Mouse (Mus musculus) neural tube, embryonic 10.5 days (tissue): ENCODE measurements at regions not wholly inside any gene's neighbourhood (a gene's known extent, or its start where the extent isn't known, plus 50 kb on each side); places are given as distances from the start of the nearest gene placed in this dataset.
"Not testable (repeated sequence)": the region's sequence is repeated elsewhere in the genome, so short reads cannot be mapped to it uniquely, and the experiment has no call there.

ENCODE experiments used
- DNase-seq: peaks from one replicate; pipeline ENCODE4 v3.0.0-alpha.2; 2017; ENCODE audit warnings: low spot score; ENCODE audit errors: extremely low spot score

- no peak for DNase-seq
Observed at GRCm38 (mm10) chr7:116680523-116680922, 176.4 kb downstream of the Nucb2 start.

DNA sequence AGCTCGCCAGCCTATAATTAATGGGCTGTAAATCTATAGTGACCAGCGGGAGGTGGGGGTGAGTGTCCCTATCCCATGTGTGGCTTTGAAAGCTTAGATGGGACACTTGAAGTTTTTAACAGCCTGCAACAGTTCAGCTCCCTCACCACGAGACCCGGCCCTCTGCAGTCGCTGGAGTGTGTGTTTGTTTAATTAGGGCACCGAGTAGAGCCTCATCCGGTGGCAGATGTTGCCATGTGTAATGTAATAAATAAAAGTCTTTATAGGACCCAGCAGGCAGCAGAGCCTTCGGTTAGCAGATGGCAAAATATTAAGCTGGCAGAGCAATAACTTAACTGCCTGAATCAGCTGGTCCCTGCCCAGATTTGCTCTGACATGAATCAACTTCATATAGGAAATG is 177.1 kb downstream of the Nucb2 start:
- no peak for DNase-seq

GRCm38 (mm10) chr7:116700409-116700808 is 196.2 kb downstream of the Nucb2 start:
- DNase-seq = no peak

DNA sequence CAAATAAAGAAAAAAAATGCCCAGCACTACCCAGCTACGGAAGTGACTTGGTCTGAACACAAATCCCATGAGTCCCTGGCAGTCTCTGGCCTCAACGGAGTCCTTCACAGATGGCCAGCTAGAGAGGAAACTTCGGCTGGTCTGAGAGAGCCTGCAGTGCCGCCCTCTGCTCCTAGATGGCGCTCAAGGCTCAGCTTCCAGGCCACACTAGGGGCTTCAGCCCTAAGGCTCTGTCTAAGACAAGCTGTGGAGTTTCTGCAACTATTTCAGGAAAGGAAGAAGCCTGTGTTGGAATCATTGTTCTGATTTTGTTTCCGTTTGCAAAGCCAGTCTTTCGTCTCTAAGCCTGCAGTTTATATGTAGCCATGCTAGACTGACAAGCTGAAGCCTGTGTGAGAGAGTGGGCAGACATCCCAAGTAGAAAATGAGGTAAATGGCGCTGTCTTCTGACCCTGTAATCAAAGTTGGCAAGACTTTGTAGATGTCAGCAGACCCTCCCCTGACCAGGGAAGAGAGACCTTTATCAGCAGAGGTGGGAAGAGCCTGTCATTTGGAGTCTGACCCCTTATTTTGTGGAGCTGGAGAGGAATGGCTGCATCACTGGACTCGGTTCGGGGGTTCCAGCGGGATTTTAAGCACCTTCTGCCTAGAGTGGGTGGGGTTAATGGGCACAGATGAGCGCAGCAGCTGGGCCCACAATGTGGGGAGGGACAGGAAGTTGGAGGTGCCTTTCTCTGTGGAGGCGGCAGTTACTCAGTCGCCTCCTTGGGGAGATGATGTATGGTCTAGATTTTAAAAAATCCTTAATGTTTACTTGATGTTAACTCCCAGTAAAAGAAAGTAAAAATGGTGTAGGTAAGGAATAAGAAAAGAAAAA is 197.5 kb downstream of the Nucb2 start:
- DNase-seq = peak; percentile 88

GRCm38 (mm10) chr7:116702596-116702995 is 198.4 kb downstream of the Nucb2 start:
- no peak for DNase-seq

GRCm38 (mm10) chr7:116711541-116711940 is 207.4 kb downstream of the Nucb2 start:
- DNase-seq = no peak

GRCm38 (mm10) chr7:116713200-116713599 is 209.0 kb downstream of the Nucb2 start:
- DNase-seq = no peak

DNA sequence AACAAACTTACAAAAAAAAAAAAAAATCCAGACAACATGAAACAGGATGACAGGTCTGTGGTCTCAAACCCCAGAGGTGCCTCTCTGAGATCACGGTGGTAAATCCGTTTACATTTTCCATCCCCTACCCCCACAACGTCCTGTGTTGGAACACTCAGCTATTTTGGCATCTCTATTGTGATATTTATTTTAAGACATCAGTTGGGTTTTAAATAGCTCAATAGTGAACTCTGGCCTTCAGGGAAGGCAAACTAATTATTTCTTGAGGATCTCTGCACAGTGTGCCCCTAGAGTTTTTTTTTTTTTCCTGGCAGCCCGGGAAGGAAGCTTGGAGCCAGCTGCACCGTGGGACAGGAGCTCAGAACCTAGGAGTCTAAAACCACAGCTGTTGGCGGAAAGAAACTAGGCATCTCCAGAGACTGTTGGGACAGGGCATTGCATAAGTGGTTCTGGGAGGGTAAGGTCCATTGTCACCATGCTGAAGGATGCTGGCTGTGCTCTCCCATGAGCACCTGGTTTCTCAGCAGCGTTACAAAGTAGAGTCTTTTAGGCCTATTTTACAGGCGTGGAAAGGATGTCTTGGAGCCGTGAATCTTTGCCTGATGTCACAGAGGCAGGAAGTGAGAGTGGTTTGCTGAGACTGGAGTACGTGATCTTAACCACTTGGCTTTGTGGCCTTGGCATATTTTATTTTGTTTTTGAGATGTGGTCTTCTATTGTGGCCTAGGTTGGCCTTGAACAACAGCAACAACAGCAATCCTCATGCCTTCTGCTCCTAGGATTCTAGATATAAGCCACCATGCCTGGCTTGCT is 211.3 kb downstream of the Nucb2 start:
- DNase-seq = no peak

GRCm38 (mm10) chr7:116728379-116728778 is 224.2 kb downstream of the Nucb2 start:
- DNase-seq = peak; percentile 10

- DNase-seq = no peak
Observed at GRCm38 (mm10) chr7:116729795-116730194, 225.6 kb downstream of the Nucb2 start.

DNA sequence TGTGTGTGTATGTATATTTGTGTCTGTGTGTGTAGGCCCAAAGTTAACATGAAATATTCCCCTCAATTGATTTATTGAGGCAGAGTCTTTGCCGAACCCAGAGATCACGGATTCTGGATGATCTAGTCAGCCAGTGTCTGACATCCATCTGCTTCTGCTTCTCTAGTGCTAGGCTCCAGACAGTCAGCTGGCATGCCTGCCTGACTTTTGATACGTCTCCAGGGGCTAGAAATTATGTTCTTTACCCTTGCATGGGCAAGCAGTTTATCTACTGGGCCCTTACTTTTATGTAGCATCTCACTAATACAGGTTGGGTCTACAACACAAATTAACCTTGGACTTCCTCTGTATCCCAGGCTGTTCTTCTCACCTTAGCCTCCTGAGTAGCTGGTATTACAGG is 231.5 kb downstream of the Nucb2 start:
- peak; percentile 8 for DNase-seq

- DNase-seq = peak; percentile 11
Observed at GRCm38 (mm10) chr7:116736333-116736732, 232.2 kb downstream of the Nucb2 start.

DNA sequence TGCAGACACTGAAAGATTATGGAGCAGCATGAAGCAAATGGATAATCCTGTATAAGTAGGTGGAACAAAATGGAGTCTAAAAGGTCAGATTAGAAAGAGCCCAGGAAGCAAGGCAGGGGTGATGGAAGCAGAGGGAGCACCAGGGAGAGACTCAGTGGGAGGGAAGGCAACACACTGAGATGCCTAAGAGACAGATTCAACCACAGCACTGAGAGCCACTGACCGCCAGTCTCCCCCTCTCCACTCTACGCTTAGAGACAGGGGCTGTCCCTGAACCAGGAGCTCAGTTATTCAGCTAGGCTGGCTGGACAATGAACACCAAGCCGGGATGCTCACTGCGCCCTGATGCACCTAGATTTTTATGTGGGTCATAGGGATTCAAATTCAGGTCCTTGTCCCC is 233.8 kb downstream of the Nucb2 start:
- peak; percentile 6 for DNase-seq

DNA sequence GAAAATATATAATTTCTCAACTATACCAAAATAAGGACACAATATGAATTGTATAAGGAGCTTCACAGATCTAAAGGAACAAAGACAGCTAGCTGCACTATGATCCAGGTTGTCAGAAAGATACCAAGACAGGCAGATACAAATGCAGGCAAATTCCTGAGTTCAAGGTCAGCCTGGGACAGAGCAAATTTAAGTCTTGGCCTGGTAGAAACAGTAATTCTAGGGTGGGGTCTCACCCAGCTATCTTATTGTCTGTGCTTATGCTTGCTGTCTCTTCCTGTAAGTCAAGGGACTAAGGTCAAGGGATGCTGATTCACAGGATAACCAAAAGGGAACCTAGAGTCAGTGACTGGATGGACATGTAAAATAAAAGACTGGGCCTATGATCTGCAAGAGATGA is 250.4 kb downstream of the Nucb2 start:
- DNase-seq = no peak

- not testable (repeated sequence) for DNase-seq
Observed at GRCm38 (mm10) chr7:116792181-116792580, 288.0 kb downstream of the Nucb2 start.

DNA sequence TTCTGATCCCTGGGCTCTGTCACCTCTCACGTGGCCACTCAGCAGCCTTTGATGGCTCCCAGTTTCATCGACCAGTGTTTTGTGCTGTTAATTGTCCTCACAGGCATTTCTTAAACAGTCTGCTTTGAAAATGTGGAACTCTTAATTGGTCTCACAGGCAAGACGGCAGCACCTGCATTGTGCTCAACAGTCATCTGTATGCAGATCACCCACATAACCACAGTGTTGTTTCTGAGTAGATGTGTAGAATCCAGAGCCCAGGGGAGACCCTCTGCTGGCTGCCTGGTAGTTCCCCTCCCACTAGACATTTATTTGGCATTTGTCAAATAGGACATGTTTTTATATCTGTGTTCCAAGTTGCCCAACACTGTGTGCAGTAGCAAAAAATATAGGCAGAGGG is 304.3 kb downstream of the Nucb2 start:
- no peak for DNase-seq

- DNase-seq = no peak
Observed at GRCm38 (mm10) chr7:116816494-116816893, 312.3 kb downstream of the Nucb2 start.

- no peak for DNase-seq
Observed at GRCm38 (mm10) chr7:116817991-116818390, 313.8 kb downstream of the Nucb2 start.

DNA sequence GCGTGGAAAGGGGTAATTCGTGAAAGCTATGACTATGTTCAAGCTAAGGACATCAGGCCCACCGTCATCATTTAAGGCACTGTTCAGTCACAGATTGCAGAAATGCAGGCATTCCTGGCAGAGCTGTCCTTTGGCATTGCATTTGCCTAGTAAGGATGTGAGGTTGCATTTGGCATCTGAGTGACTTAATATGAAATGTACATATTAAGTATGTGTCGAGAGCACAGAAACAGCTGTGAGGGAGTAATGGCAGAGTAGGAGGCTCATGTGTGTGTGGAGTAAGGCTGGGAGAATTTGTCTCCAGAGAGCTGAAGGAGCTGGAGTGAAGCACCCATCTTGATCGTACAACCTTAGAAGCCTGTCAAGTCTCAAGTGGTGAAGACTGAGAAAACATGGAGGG is 316.4 kb downstream of the Nucb2 start:
- DNase-seq = no peak

GRCm38 (mm10) chr7:116842894-116843293 is 338.7 kb downstream of the Nucb2 start:
- DNase-seq = no peak

DNA sequence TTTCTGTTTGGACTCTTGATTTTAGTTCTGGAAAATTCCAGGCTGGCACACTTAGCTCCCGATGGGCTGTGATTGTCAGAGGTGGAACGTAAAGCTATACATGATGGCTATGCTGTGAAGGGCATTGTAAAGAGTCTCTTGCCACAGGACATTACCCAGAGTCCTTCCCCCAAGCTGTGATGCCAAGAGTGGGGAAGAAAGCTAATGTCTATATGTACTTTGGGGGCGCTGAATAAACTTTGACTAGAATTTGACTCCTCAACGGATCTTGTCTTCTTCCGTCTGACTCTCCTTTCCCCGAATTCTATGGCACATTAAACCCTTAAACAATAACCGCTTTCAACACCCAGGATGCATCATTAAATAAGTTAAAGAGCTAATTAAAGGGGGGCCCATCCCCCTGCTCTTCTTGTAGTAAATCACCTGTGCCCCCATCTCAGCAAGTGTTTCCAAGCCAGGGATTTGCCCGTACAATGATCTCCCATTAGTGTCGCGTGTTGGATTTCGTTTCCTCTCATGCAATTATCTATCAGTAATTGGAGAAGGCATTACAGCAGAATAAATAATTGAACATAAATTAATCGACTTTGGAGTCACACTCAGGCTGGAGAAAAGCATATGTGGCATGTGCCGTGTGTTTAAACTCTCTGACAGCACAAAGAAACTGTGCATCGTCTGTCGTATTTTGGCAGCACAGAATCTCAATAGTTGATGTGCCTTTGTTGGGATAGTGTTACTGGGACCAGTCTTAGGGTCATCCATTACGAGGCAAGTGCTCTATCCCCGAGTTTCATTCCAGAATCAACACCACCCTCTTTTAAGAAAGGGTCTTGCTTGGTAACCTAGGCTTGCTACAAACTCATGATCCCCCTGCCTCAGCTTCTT is 343.9 kb downstream of the Nucb2 start:
- no peak for DNase-seq
